Mouse (Mus musculus): Measurements from ENCODE around the gene Tgm1.

The Tgm1 gene

GRCm38 (mm10) chr14:55724411-55724871 lies 10.7 kb upstream of the Tgm1 start:
- no peak for DNase-seq (ENCODE audit: low spot score in 2 of 2)

- no peak for DNase-seq (ENCODE audit: low spot score in 2 of 2)
Observed at GRCm38 (mm10) chr14:55723433-55723832, 9.7 kb upstream of the Tgm1 start.

GRCm38 (mm10) chr14:55722438-55722945 lies 8.8 kb upstream of the Tgm1 start:
- DNase-seq (ENCODE audit: low spot score in 2 of 2) = no peak

GRCm38 (mm10) chr14:55721700-55722437 lies 8.1 kb upstream of the Tgm1 start, which contains the start of gene Rabggta:
TSS of gene Rabggta (minus strand) at chr14:55722263.
- peak; percentile 85 to 89 for DNase-seq (ENCODE audit: low spot score in 2 of 2)

GRCm38 (mm10) chr14:55721076-55721475 lies 7.3 kb upstream of the Tgm1 start:
- DNase-seq (ENCODE audit: low spot score in 2 of 2) = no peak

GRCm38 (mm10) chr14:55720666-55721065 lies 6.9 kb upstream of the Tgm1 start:
- no peak for DNase-seq (ENCODE audit: low spot score in 2 of 2)

GRCm38 (mm10) chr14:55719737-55720136 lies 6.0 kb upstream of the Tgm1 start:
- DNase-seq (ENCODE audit: low spot score in 2 of 2) = no peak

- DNase-seq (ENCODE audit: low spot score in 2 of 2) = no peak
Observed at GRCm38 (mm10) chr14:55716884-55717283, 3.2 kb upstream of the Tgm1 start.

GRCm38 (mm10) chr14:55716271-55716670 lies 2.5 kb upstream of the Tgm1 start:
- DNase-seq (ENCODE audit: low spot score in 2 of 2) = no peak

GRCm38 (mm10) chr14:55714893-55715292 lies 1.2 kb upstream of the Tgm1 start:
- DNase-seq (ENCODE audit: low spot score in 2 of 2) = no peak

GRCm38 (mm10) chr14:55713007-55713728 lies 558 bp downstream of the Tgm1 start:
- no peak for DNase-seq (ENCODE audit: low spot score in 2 of 2)

- DNase-seq (ENCODE audit: low spot score in 2 of 2) = no peak
Observed at GRCm38 (mm10) chr14:55711786-55712185, 1.9 kb downstream of the Tgm1 start.

GRCm38 (mm10) chr14:55709509-55709908 lies 4.2 kb downstream of the Tgm1 start:
- DNase-seq (ENCODE audit: low spot score in 2 of 2) = no peak

- no peak for DNase-seq (ENCODE audit: low spot score in 2 of 2)
Observed at GRCm38 (mm10) chr14:55707397-55707796, 6.3 kb downstream of the Tgm1 start.

GRCm38 (mm10) chr14:55706051-55706600 lies 7.6 kb downstream of the Tgm1 start:
- no peak for DNase-seq (ENCODE audit: low spot score in 2 of 2)

- DNase-seq (ENCODE audit: low spot score in 2 of 2) = no peak
Observed at GRCm38 (mm10) chr14:55702761-55703160, 11.0 kb downstream of the Tgm1 start.

- DNase-seq (ENCODE audit: low spot score in 2 of 2) = no peak
Observed at GRCm38 (mm10) chr14:55701131-55701530, 12.6 kb downstream of the Tgm1 start.

- DNase-seq (ENCODE audit: low spot score in 2 of 2) = no peak
Observed at GRCm38 (mm10) chr14:55697226-55697625, 16.5 kb downstream of the Tgm1 start.

GRCm38 (mm10) chr14:55689433-55689832 lies 24.3 kb downstream of the Tgm1 start:
- DNase-seq (ENCODE audit: low spot score in 2 of 2) = no peak

GRCm38 (mm10) chr14:55682118-55682493 lies 31.6 kb downstream of the Tgm1 start:
- no peak for DNase-seq (ENCODE audit: low spot score in 2 of 2)

- peak; percentile 86 to 94 for DNase-seq (ENCODE audit: low spot score in 2 of 2)
Observed at GRCm38 (mm10) chr14:55681160-55682117, 32.3 kb downstream of the Tgm1 start, which contains the start of gene Tinf2. TSS of gene Tinf2 (minus strand) at chr14:55681820.

Measured in frontal cortex, postnatal 25 days (tissue).